Mouse (Mus musculus) embryonic facial prominence, embryonic 12.5 days (tissue): ENCODE measurements around the gene Ndufs3. TPM values are rescaled to one million over a fixed set of nuclear protein-coding genes. Genes with fewer than 3 reads are reported as not detected.

Experiments used
- ATAC-seq: fragments of 200-750 bp; cut with Nextera tagmentation; 2 replicates; pipeline ENCODE4 v1.8.0; 2017; ENCODE audit not compliant: insufficient number of reproducible peaks, insufficient read depth, low FRiP score, low TSS enrichment
- H3K27ac ChIP-seq: fragments of 300-500 bp; sonication (generic); 2 replicates; pipeline ENCODE4 v1.5.1; 2016; ENCODE audit warnings: mild to moderate bottlenecking
- H3K27me3 ChIP-seq: fragments of 300-500 bp; sonication (generic); 2 replicates; pipeline ENCODE4 v1.6.1; 2016; ENCODE audit warnings: mild to moderate bottlenecking, moderate library complexity
- H3K36me3 ChIP-seq: fragments of 300-500 bp; sonication (generic); 2 replicates; pipeline ENCODE4 v1.6.1; 2016; ENCODE audit warnings: mild to moderate bottlenecking
- H3K4me1 ChIP-seq: fragments of 300-500 bp; sonication (generic); 2 replicates; pipeline ENCODE4 v1.6.1; 2016
- H3K4me2 ChIP-seq: fragments of 300-500 bp; sonication (generic); replicated peaks from 2 replicates; pipeline ENCODE4 v1.6.1; 2016; ENCODE audit warnings: mild to moderate bottlenecking, moderate library complexity
- H3K4me3 ChIP-seq: fragments of 300-500 bp; sonication (generic); 2 replicates; pipeline ENCODE4 v1.5.1; 2016; ENCODE audit warnings: mild to moderate bottlenecking
- H3K9ac ChIP-seq: fragments of 300-500 bp; sonication (generic); 2 replicates; pipeline ENCODE4 v1.6.1; 2016; ENCODE audit warnings: mild to moderate bottlenecking, moderate library complexity
- H3K9me3 ChIP-seq: fragments of 300-500 bp; sonication (generic); 2 replicates; pipeline ENCODE4 v1.6.1; 2016; ENCODE audit warnings: mild to moderate bottlenecking, moderate library complexity
- WGBS: fragments of 180-500 bp; shearing (Covaris S2); methylation state at CpG from one replicate; pipeline ENCODE4 v1.1.7; 2016; 5-methylcytosine and 5-hydroxymethylcytosine counted together
- polyA plus RNA-seq: library from polyadenylated mRNA; unstranded; fragments of >200 nt; fragmentation: Nextera tagmentation; extraction: Ambion mirVana; gene quantifications from 2 replicates; pipeline ENCODE4 v1.2.1, GENCODE M21; 2016

Gene Ndufs3
- polyA plus RNA-seq = 208 and 212 TPM in 2 replicates

GRCm38 (mm10) chr2:90904076-90904855 lies at the start of gene Ndufs3, which contains the start of gene Kbtbd4:
Gene Ndufs3, minus strand, starts transcription at chr2:90904827.
Gene Kbtbd4, plus strand, starts transcription at chr2:90904740.
- Histone ChIP-seq H3K27me3 (no peaks in the 10 kb centered on the region), H3K36me3 (peaks cover 52% of the 10 kb centered on the region), H3K4me3 (peak within 1 kb of the TSS; percentile 88), H3K9me3 (no peaks in the 10 kb centered on the region), H3K4me2 (peak within 1 kb of the TSS; percentile 65), H3K27ac (peak within 1 kb of the TSS; percentile 88), H3K9ac (peak within 1 kb of the TSS; percentile 90), H3K4me1 (peaks cover 17% of the 10 kb centered on the region)
- peak; percentile 82 for ATAC-seq
- under 1% methylated on average over 43 of the region's 43 CpGs for WGBS

- Histone ChIP-seq H3K9me3 (no peaks in the 10 kb centered on the region), H3K4me1 (no peaks in the 10 kb centered on the region), H3K4me3 (no peak overlapping the region), H3K36me3 (0 out of 2 replicates have a peak, but pooled peaks cover 1% of the 10 kb centered on the region), H3K4me2 (no peak overlapping the region), H3K9ac (no peak overlapping the region), H3K27ac (no peak overlapping the region), H3K27me3 (no peaks in the 10 kb centered on the region)
- WGBS = 69% methylated on average over 3 of the region's 3 CpGs
- ATAC-seq = no peak
Observed at GRCm38 (mm10) chr2:90953461-90953860, 48.8 kb upstream of the Ndufs3 start.

- H3K9ac ChIP-seq = no peak overlapping the region
- H3K27ac ChIP-seq = no peak overlapping the region
- H3K4me3 ChIP-seq = no peak overlapping the region
- 0 out of 2 replicates have a peak, but pooled peaks cover 2% of the 10 kb centered on the region for H3K36me3 ChIP-seq
- peak; percentile 60 for ATAC-seq
- no peak overlapping the region for H3K4me2 ChIP-seq
- no peaks in the 10 kb centered on the region for H3K27me3 ChIP-seq
- no peaks in the 10 kb centered on the region for H3K4me1 ChIP-seq
- H3K9me3 ChIP-seq = no peaks in the 10 kb centered on the region
Observed at GRCm38 (mm10) chr2:90950582-90951194, 46.1 kb upstream of the Ndufs3 start.

GRCm38 (mm10) chr2:90950149-90950548 lies 45.5 kb upstream of the Ndufs3 start:
- no peak for ATAC-seq

GRCm38 (mm10) chr2:90941744-90942143 lies 37.1 kb upstream of the Ndufs3 start:
- H3K27ac ChIP-seq = no peak overlapping the region
- no peak for ATAC-seq
- H3K27me3 ChIP-seq = no peaks in the 10 kb centered on the region
- H3K4me1 ChIP-seq = peaks cover 20% of the 10 kb centered on the region
- H3K4me3 ChIP-seq = peak overlapping the region; percentile 97
- 64% methylated on average over 2 of the region's 2 CpGs for WGBS
- peak overlapping the region; percentile 66 for H3K4me2 ChIP-seq
- no peaks in the 10 kb centered on the region for H3K9me3 ChIP-seq
- no peaks in the 10 kb centered on the region for H3K36me3 ChIP-seq
- H3K9ac ChIP-seq = no peak overlapping the region

More at GRCm38 (mm10) chr2:90950149-90950548, 45.5 kb upstream of the Ndufs3 start:
- Histone ChIP-seq H3K4me2 (no peak overlapping the region), H3K36me3 (0 out of 2 replicates have a peak, but pooled peaks cover 2% of the 10 kb centered on the region), H3K9me3 (no peaks in the 10 kb centered on the region), H3K9ac (no peak overlapping the region), H3K27ac (no peak overlapping the region), H3K4me1 (no peaks in the 10 kb centered on the region), H3K27me3 (no peaks in the 10 kb centered on the region), H3K4me3 (no peak overlapping the region)
- WGBS = 89% methylated on average over 5 of the region's 5 CpGs

- Histone ChIP-seq H3K9me3 (no peaks in the 10 kb centered on the region), H3K27me3 (no peaks in the 10 kb centered on the region)
Observed at GRCm38 (mm10) chr2:90940233-90941229, 35.9 kb upstream of the Ndufs3 start, which contains the start of gene Celf1. Gene Celf1, plus strand, starts transcription at chr2:90940382.

GRCm38 (mm10) chr2:90939750-90940149 lies 35.1 kb upstream of the Ndufs3 start:
- Histone ChIP-seq H3K4me3 (peak overlapping the region; percentile 97), H3K27me3 (no peaks in the 10 kb centered on the region), H3K9ac (peak overlapping the region; percentile 97), H3K27ac (peak overlapping the region; percentile 97), H3K36me3 (no peaks in the 10 kb centered on the region), H3K9me3 (no peaks in the 10 kb centered on the region), H3K4me1 (peaks cover 20% of the 10 kb centered on the region), H3K4me2 (peak overlapping the region; percentile 66)
- no peak for ATAC-seq
- WGBS = 54% methylated on average over 8 of the region's 8 CpGs

More at GRCm38 (mm10) chr2:90940233-90941229, 35.9 kb upstream of the Ndufs3 start, which contains the start of gene Celf1:
- peaks cover 20% of the 10 kb centered on the region for H3K4me1 ChIP-seq
- under 1% methylated on average over 93 of the region's 113 CpGs for WGBS
- peak; percentile 95 for ATAC-seq
- H3K4me2 ChIP-seq = peak within 1 kb of the TSS; percentile 66
- no peaks in the 10 kb centered on the region for H3K36me3 ChIP-seq
- H3K4me3 ChIP-seq = peak within 1 kb of the TSS; percentile 97
- H3K9ac ChIP-seq = peak within 1 kb of the TSS; percentile 97
- H3K27ac ChIP-seq = peak within 1 kb of the TSS; percentile 97

GRCm38 (mm10) chr2:90938362-90938761 lies 33.7 kb upstream of the Ndufs3 start:
- ATAC-seq = no peak
- Histone ChIP-seq H3K27me3 (no peaks in the 10 kb centered on the region), H3K27ac (no peak overlapping the region), H3K9me3 (no peaks in the 10 kb centered on the region), H3K4me1 (peaks cover 20% of the 10 kb centered on the region), H3K4me2 (no peak overlapping the region), H3K4me3 (no peak overlapping the region), H3K36me3 (no peaks in the 10 kb centered on the region), H3K9ac (no peak overlapping the region)
- 75% methylated on average over 3 of the region's 3 CpGs for WGBS

GRCm38 (mm10) chr2:90932273-90932672 lies 27.6 kb upstream of the Ndufs3 start:
- Histone ChIP-seq H3K36me3 (no peaks in the 10 kb centered on the region), H3K4me1 (no peaks in the 10 kb centered on the region), H3K4me2 (no peak overlapping the region), H3K9me3 (no peaks in the 10 kb centered on the region), H3K27me3 (no peaks in the 10 kb centered on the region), H3K27ac (no peak overlapping the region), H3K9ac (no peak overlapping the region), H3K4me3 (no peak overlapping the region)
- ATAC-seq = no peak
- 70% methylated on average over 2 of the region's 2 CpGs for WGBS

GRCm38 (mm10) chr2:90931829-90932228 lies 27.2 kb upstream of the Ndufs3 start:
- ATAC-seq = no peak
- 72% methylated on average over 8 of the region's 8 CpGs for WGBS
- Histone ChIP-seq H3K27ac (no peak overlapping the region), H3K36me3 (no peaks in the 10 kb centered on the region), H3K9ac (no peak overlapping the region), H3K4me1 (no peaks in the 10 kb centered on the region), H3K4me2 (no peak overlapping the region), H3K4me3 (no peak overlapping the region), H3K9me3 (no peaks in the 10 kb centered on the region), H3K27me3 (no peaks in the 10 kb centered on the region)

- WGBS = 85% methylated on average over 13 of the region's 13 CpGs
- ATAC-seq = no peak
- Histone ChIP-seq H3K9ac (no peak overlapping the region), H3K9me3 (no peaks in the 10 kb centered on the region), H3K4me1 (no peaks in the 10 kb centered on the region), H3K27me3 (no peaks in the 10 kb centered on the region), H3K36me3 (no peaks in the 10 kb centered on the region), H3K4me3 (no peak overlapping the region), H3K4me2 (no peak overlapping the region), H3K27ac (no peak overlapping the region)
Observed at GRCm38 (mm10) chr2:90928566-90928965, 23.9 kb upstream of the Ndufs3 start.
